Mouse (Mus musculus): ENCODE measurements around the gene Tas1r3. TPM values are rescaled to one million over a fixed set of nuclear protein-coding genes. Genes with fewer than 3 reads are reported as not detected.

Tas1r3 gene
- polyA plus RNA-seq, 1 experiment from 2014 or later, result 0.57 TPM

DNA sequence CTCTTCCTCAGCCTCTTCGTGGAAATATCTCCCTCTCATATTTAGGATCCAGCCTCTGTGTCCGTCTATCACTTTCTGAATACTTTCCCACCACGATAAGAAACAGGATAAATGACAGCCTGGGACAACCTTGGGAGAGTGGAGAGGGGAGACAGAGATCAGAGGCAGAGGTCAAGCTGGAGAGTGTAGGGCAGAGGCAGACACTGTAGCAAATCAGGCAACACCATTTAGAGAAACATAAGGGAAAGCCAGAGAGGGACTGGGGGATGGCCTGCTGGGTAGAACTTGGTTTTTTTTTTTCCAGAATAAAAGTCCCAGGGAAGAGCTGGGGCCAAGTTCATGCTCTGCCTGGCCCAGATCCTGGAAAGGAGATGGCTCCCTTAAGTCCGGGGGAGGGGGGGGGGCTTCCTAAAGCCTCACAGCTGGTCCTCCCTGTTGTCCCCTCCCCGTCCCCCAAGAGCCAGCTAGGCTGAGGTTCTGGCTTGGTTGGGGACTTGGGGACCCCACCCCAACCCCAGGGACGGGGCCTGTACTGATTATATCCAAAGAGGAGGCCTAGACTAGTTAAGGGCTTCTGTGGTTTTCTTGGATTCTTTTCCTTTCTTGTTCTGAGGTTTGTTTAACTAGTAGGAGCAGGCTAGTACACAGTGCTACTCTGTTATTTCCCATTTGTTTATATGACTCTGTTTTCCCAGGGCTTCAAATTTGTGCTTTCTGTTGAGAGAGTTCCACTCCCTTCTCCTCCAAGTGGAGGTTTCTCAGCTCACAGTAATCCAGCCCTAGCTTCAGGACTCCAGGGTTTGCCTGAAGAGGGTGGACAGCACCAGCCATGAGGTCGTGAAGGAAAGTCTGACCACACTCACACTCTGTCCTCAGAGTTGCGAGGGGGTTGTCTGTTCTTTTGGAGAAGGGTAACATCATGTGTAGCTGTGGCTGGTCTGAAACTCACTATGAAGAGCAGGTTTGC is 24.7 kb downstream of the Tas1r3 start:
- no peak for ATAC-seq (ENCODE audit: low FRiP score, low read depth)
- H3K27ac ChIP-seq (replicated peaks), result peak overlapping the region; percentile 2; the same call in 1 of the 2 replicates
- no peak overlapping the region for H3K9ac ChIP-seq (replicated peaks)
- peaks cover 33% of the 10 kb centered on the region for H3K4me1 ChIP-seq
- H3K4me2 ChIP-seq (replicated peaks), result no peak overlapping the region
- H3K9me3 ChIP-seq, result no peaks in the 10 kb centered on the region
- 61% methylated on average over 8 of the region's 8 CpGs for WGBS
- no peak overlapping the region for H3K4me3 ChIP-seq
- peaks cover 14% of the 10 kb centered on the region for H3K27me3 ChIP-seq
- 0 out of 2 replicates have a peak, but pooled peaks cover 9% of the 10 kb centered on the region for H3K36me3 ChIP-seq

GRCm38 (mm10) chr4:155837404-155838010 is 25.7 kb downstream of the Tas1r3 start:
- Histone ChIP-seq H3K4me2 (replicated peaks) (no peak overlapping the region), H3K9me3 (no peaks in the 10 kb centered on the region), H3K27me3 (peaks cover 14% of the 10 kb centered on the region), H3K9ac (replicated peaks) (no peak overlapping the region), H3K4me1 (peaks cover 41% of the 10 kb centered on the region), H3K4me3 (no peak overlapping the region), H3K36me3 (peaks cover 16% of the 10 kb centered on the region; the same call in 1 of the 2 replicates), H3K27ac (replicated peaks) (no peak overlapping the region)
- WGBS, result 82% methylated on average over 11 of the region's 11 CpGs
- no peak for ATAC-seq (ENCODE audit: low FRiP score, low read depth)

DNA sequence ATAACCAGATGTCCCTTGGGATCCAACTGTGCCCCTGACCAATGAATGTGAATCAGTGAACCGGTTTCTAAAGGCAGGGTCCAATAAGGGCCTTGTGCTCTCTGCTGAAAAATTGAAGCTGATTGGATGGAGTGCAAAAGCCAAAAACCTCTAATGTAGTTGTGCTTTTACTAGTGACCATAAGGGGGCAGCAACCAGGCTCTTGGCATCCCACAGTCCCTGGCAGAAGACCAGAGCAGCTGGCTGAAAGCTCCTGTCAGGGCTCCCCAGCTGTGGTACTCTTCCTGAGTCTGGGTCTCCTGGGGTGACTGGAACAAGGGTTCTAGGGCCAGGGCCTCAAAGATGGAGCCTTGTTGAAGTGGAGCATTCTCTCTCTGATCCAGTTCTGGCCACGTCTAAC is 29.3 kb downstream of the Tas1r3 start:
- WGBS, result 40% methylated on average over 2 of the region's 2 CpGs
- Histone ChIP-seq H3K4me3 (no peak overlapping the region), H3K9me3 (no peaks in the 10 kb centered on the region), H3K27me3 (no peaks in the 10 kb centered on the region), H3K4me2 (replicated peaks) (no peak overlapping the region), H3K9ac (replicated peaks) (no peak overlapping the region), H3K36me3 (peaks cover 18% of the 10 kb centered on the region; the same call in 1 of the 2 replicates), H3K4me1 (peaks cover 25% of the 10 kb centered on the region), H3K27ac (replicated peaks) (peak overlapping the region; percentile 27; the same call in 1 of the 2 replicates)
- ATAC-seq (ENCODE audit: low FRiP score, low read depth), result peak; percentile 21; the same call in 1 of the 2 replicates

GRCm38 (mm10) chr4:155833234-155833633 is 29.9 kb downstream of the Tas1r3 start:
- Histone ChIP-seq H3K4me2 (replicated peaks) (no peak overlapping the region), H3K27me3 (no peaks in the 10 kb centered on the region), H3K4me3 (0 out of 2 replicates have a peak overlapping the region, but pooled peaks have one; percentile 3), H3K4me1 (peaks cover 25% of the 10 kb centered on the region), H3K9me3 (no peaks in the 10 kb centered on the region), H3K9ac (replicated peaks) (no peak overlapping the region), H3K36me3 (peaks cover 18% of the 10 kb centered on the region; the same call in 1 of the 2 replicates), H3K27ac (replicated peaks) (no peak overlapping the region)
- no peak for ATAC-seq (ENCODE audit: low FRiP score, low read depth)
- WGBS, result 85% methylated on average over 4 of the region's 4 CpGs

DNA sequence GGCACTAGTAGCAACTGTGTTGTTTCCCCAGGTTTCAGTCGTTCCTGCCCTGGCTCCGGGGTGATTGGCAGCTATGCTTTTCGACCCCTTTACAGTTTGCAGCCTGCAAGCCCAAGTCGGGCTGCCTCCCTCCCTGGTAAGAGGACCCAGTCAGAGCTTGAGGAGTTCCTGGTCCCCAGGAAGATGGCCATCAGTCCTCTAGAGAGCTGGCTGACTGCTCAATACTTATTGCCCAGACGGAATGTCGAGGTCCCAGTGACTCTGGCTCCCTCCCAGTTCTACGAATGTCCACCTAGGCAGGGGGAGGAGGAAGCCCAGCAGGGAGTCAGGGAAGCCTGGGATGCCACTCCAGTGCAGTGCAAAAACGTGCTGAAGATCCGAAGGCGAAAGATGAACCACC is 30.8 kb downstream of the Tas1r3 start:
- Histone ChIP-seq H3K9ac (replicated peaks) (peak overlapping the region; percentile 94), H3K27me3 (no peaks in the 10 kb centered on the region), H3K9me3 (no peaks in the 10 kb centered on the region), H3K27ac (replicated peaks) (no peak overlapping the region), H3K4me1 (peaks cover 25% of the 10 kb centered on the region), H3K4me3 (peak overlapping the region; percentile 91), H3K4me2 (replicated peaks) (peak overlapping the region; percentile 99), H3K36me3 (peaks cover 24% of the 10 kb centered on the region; the same call in 1 of the 2 replicates)
- WGBS, result 57% methylated on average over 10 of the region's 10 CpGs
- no peak for ATAC-seq (ENCODE audit: low FRiP score, low read depth)

GRCm38 (mm10) chr4:155831831-155832230 is 31.3 kb downstream of the Tas1r3 start:
- H3K27ac ChIP-seq (replicated peaks), result peak overlapping the region; percentile 87
- 2% methylated on average over 25 of the region's 25 CpGs for WGBS
- no peak; the same call in 1 of the 2 replicates for ATAC-seq (ENCODE audit: low FRiP score, low read depth)

GRCm38 (mm10) chr4:155831205-155831766 is 31.9 kb downstream of the Tas1r3 start, which contains the start of gene Aurkaip1:
Gene Aurkaip1, plus strand, starts transcription at chr4:155831272.
- H3K36me3 ChIP-seq, result peaks cover 32% of the 10 kb centered on the region; the same call in 1 of the 2 replicates

More at GRCm38 (mm10) chr4:155831831-155832230, 31.3 kb downstream of the Tas1r3 start:
- Histone ChIP-seq H3K4me3 (peak overlapping the region; percentile 91), H3K36me3 (peaks cover 28% of the 10 kb centered on the region; the same call in 1 of the 2 replicates), H3K9ac (replicated peaks) (peak overlapping the region; percentile 94), H3K4me2 (replicated peaks) (peak overlapping the region; percentile 99), H3K4me1 (peaks cover 25% of the 10 kb centered on the region), H3K27me3 (no peaks in the 10 kb centered on the region), H3K9me3 (no peaks in the 10 kb centered on the region)

DNA sequence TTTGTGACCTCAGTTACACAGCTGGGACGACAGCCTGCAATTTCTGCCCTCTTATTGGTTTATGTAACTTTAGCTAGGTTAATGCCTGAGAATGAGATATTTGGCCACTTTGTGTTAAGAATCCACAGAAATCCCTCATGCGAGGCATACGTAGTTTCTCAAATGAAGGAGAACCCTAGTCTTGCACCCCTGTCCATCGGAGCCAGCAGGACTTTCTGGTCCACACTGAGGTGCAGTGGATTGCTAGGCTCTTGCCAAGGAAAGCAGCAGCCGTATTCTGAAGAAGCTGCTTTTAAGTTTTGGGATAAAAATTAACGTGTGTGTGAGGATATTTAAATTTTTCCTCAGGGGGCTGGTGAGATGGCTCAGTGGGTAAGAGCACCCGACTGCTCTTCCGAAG is 32.6 kb downstream of the Tas1r3 start:
- Histone ChIP-seq H3K27me3 (no peaks in the 10 kb centered on the region), H3K4me1 (peaks cover 25% of the 10 kb centered on the region), H3K36me3 (peaks cover 35% of the 10 kb centered on the region), H3K4me3 (peak overlapping the region; percentile 91), H3K9ac (replicated peaks) (no peak overlapping the region), H3K27ac (replicated peaks) (peak overlapping the region; percentile 49; the same call in 1 of the 2 replicates), H3K9me3 (no peaks in the 10 kb centered on the region), H3K4me2 (replicated peaks) (peak overlapping the region; percentile 99)
- WGBS, result 60% methylated on average over 8 of the region's 8 CpGs
- ATAC-seq (ENCODE audit: low FRiP score, low read depth), result no peak

More at GRCm38 (mm10) chr4:155831205-155831766, 31.9 kb downstream of the Tas1r3 start, which contains the start of gene Aurkaip1:
- no peaks in the 10 kb centered on the region for H3K9me3 ChIP-seq
- ATAC-seq (ENCODE audit: low FRiP score, low read depth), result peak; percentile 92
- H3K27ac ChIP-seq (replicated peaks), result peak within 1 kb of the TSS; percentile 87
- peak within 1 kb of the TSS; percentile 99 for H3K4me2 ChIP-seq (replicated peaks)
- no peaks in the 10 kb centered on the region for H3K27me3 ChIP-seq
- peak within 1 kb of the TSS; percentile 94 for H3K9ac ChIP-seq (replicated peaks)
- peak within 1 kb of the TSS; percentile 91 for H3K4me3 ChIP-seq
- under 1% methylated on average over 49 of the region's 49 CpGs for WGBS
- peaks cover 25% of the 10 kb centered on the region for H3K4me1 ChIP-seq

DNA sequence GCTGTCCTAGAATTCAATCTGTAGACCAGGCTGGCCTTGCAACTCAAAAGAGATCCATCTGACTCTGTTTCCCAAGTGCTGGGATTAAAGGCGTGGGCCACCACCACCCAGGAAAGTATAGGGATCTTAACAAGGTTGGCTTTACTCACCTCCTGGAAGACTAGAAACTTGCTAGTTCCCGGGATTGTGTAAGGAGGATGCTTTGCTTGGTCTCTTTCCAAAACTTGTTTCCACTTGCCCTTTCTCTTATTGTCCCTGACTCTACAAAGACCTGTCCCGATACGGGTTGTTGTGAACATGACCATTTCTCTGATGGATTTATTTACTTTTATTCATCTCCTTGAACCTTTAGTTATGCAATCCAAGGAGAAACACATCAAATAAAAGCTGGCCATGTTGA is 33.3 kb downstream of the Tas1r3 start:
- ATAC-seq (ENCODE audit: low FRiP score, low read depth), result no peak
- Histone ChIP-seq H3K27ac (replicated peaks) (no peak overlapping the region), H3K36me3 (peaks cover 42% of the 10 kb centered on the region), H3K4me2 (replicated peaks) (no peak overlapping the region), H3K4me1 (peaks cover 25% of the 10 kb centered on the region), H3K4me3 (no peak overlapping the region), H3K27me3 (no peaks in the 10 kb centered on the region), H3K9me3 (no peaks in the 10 kb centered on the region), H3K9ac (replicated peaks) (no peak overlapping the region)
- WGBS, result 91% methylated on average over 4 of the region's 4 CpGs

- ATAC-seq (ENCODE audit: low FRiP score, low read depth), result no peak
- no peaks in the 10 kb centered on the region for H3K4me1 ChIP-seq
- WGBS, result 96% methylated on average over 16 of the region's 16 CpGs
Measured at GRCm38 (mm10) chr4:155823443-155823842, 39.7 kb downstream of the Tas1r3 start.

GRCm38 (mm10) chr4:155821025-155821424 is 42.1 kb downstream of the Tas1r3 start:
- no peak overlapping the region for H3K9ac ChIP-seq (replicated peaks)
- H3K4me1 ChIP-seq, result no peaks in the 10 kb centered on the region
- no peaks in the 10 kb centered on the region for H3K27me3 ChIP-seq
- ATAC-seq (ENCODE audit: low FRiP score, low read depth), result no peak
- H3K27ac ChIP-seq (replicated peaks), result no peak overlapping the region
- H3K4me2 ChIP-seq (replicated peaks), result no peak overlapping the region
- peaks cover 95% of the 10 kb centered on the region for H3K36me3 ChIP-seq
- no peak overlapping the region for H3K4me3 ChIP-seq
- 82% methylated on average over 7 of the region's 7 CpGs for WGBS
- no peaks in the 10 kb centered on the region for H3K9me3 ChIP-seq

More at GRCm38 (mm10) chr4:155823443-155823842, 39.7 kb downstream of the Tas1r3 start:
- Histone ChIP-seq H3K27ac (replicated peaks) (no peak overlapping the region), H3K36me3 (peaks cover 86% of the 10 kb centered on the region), H3K4me3 (no peak overlapping the region), H3K27me3 (no peaks in the 10 kb centered on the region), H3K9me3 (no peaks in the 10 kb centered on the region), H3K9ac (replicated peaks) (no peak overlapping the region), H3K4me2 (replicated peaks) (no peak overlapping the region)

All from midbrain, embryonic 12.5 days (tissue).